Mouse (Mus musculus): ENCODE results near the gene Ajm1. TPM values are rescaled to one million over a fixed set of nuclear protein-coding genes. Genes with fewer than 3 reads are reported as not detected.

The Ajm1 gene
- polyA plus RNA-seq, 1 experiment from 2014 or later = 8.1 TPM

DNA sequence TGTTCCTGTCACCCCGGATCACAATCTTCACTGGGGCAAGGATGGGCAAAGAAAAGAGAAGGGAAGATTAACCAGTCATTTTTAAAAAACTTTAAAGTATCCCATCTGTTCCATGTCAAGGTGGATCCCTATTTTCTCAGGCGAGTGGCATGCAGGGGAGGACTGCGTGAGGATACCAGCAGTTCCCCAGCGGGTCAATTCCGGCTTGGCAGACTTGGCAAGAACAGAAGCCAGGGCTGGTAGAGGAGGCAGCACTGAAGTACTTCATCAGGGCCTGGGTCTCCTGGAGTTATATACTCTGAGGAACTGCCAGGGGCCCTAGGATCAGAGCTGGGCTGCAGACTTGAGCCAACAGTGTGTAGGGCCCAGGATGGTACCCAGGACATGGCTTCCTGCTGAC lies 21.0 kb upstream of the Ajm1 start:
- Histone ChIP-seq H3K9ac (no peak overlapping the region), H3K27ac (no peak overlapping the region), H3K4me2 (no peak overlapping the region), H3K36me3 (peaks cover 63% of the 10 kb centered on the region), H3K4me3 (no peak overlapping the region), H3K27me3 (no peaks in the 10 kb centered on the region), H3K4me1 (replicated peaks) (peaks cover 16% of the 10 kb centered on the region), H3K9me3 (no peaks in the 10 kb centered on the region)
- no peak for ATAC-seq (ENCODE audit: low FRiP score)
- 95% methylated on average over 5 of the region's 5 CpGs for WGBS

DNA sequence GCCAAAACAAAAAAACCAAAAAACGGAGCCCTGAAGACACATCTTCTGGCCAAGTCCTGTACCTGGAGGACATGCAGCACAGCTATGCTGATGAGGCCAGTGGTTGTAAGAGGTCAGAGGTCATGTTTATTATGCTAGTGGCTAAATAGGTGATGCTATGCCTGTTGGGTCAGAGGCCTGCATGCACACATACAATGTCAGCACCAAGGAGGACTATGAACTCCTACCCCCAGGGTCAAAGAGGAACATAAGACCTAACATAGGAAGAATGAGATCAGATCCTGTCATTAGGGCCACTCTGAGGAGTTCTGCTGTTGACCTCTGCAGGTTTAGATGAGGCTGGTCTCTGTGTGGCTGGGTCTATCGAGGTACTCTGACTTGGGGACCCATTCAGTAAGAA lies 18.5 kb upstream of the Ajm1 start:
- Histone ChIP-seq H3K27ac (no peak overlapping the region), H3K9ac (no peak overlapping the region), H3K4me3 (no peak overlapping the region), H3K4me1 (replicated peaks) (no peaks in the 10 kb centered on the region), H3K9me3 (no peaks in the 10 kb centered on the region), H3K4me2 (no peak overlapping the region), H3K27me3 (no peaks in the 10 kb centered on the region), H3K36me3 (peaks cover 88% of the 10 kb centered on the region)
- ATAC-seq (ENCODE audit: low FRiP score) = no peak
- WGBS = 90% methylated on average over 2 of the region's 2 CpGs

DNA sequence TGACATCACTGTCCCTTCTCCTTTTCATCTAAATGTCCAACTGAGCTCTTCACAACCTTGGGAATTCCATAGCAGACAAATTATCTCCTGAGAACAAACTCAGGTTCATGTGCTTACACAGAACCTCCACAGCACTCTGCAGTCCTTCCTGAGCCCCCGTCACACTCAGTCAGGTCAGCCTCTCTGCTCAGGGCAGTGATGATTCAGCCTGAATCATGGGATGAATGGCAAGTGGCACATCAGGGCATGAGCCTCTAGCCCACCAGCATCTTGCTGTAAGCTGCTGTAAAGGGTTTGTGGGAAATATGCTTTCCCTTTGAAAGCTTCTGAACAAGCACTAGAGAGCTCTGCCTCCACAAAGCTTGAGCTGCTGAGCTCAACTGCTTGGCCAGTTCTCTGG lies 17.2 kb upstream of the Ajm1 start:
- H3K4me3 ChIP-seq = no peak overlapping the region
- no peak overlapping the region for H3K4me2 ChIP-seq
- no peak for ATAC-seq (ENCODE audit: low FRiP score)
- no peak overlapping the region for H3K9ac ChIP-seq
- 100% methylated on average over 1 of the region's 1 CpGs for WGBS
- no peak overlapping the region for H3K27ac ChIP-seq
- H3K4me1 ChIP-seq (replicated peaks) = no peaks in the 10 kb centered on the region
- H3K9me3 ChIP-seq = no peaks in the 10 kb centered on the region
- peaks cover 92% of the 10 kb centered on the region for H3K36me3 ChIP-seq
- H3K27me3 ChIP-seq = no peaks in the 10 kb centered on the region

DNA sequence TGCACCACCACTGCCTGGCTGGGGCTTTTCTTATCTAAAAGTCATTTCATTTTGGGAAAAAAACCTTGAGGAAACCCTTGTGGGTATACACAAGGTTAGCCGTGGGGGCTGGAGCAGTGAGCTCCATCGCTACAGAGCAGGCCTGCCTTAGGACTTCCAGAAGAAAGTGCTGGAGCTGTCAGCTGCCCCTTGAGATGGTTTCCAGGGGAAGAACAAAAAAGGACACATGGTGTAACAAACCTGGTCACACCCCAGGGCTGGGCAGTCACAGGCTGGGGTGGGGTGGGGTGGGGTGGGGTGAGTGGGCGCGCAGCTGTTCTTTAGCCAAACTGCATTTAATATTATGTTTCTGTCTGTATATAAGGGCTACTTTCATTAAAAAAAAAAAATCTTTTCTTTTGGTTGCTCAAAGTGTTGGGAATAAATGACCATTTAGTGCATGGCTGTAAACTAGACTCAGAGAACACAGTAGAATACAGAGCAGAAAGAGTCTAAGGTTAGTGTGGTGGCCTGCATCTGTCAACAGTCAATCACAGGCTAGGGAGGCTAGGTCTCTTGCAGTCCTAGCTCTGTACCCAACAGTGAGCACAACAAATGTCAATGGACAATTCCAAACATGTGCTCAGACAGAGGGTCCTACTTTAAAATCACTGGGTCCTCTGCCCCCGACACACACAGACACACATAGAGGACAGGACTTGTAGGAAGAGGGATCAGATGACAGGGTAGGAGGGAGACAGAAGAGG lies 15.4 kb upstream of the Ajm1 start:
- Histone ChIP-seq H3K27me3 (no peaks in the 10 kb centered on the region), H3K9me3 (no peaks in the 10 kb centered on the region), H3K27ac (no peak overlapping the region), H3K9ac (no peak overlapping the region), H3K36me3 (peaks cover 95% of the 10 kb centered on the region), H3K4me1 (replicated peaks) (no peaks in the 10 kb centered on the region), H3K4me2 (no peak overlapping the region), H3K4me3 (no peak overlapping the region)
- 98% methylated on average over 5 of the region's 5 CpGs for WGBS
- ATAC-seq (ENCODE audit: low FRiP score) = no peak

DNA sequence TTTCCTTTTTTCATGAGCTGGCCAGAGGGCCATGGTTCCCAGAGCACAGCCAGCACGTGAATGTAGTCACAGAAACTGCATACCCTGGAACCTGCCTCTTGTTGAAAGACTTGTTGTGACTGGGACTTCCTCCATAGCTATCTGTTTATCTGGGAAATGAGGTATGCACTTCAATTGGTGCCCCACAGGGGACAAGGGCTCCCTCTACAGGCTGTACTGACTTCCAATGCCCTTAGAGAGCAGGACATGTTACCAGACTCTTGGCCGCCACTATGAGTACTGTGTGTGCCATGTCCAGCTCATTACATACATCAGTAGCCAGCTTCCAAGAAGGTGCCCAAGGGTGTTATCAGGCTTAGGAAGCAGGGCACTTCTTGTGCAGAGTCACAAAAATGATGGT lies 10.3 kb upstream of the Ajm1 start:
- no peaks in the 10 kb centered on the region for H3K9me3 ChIP-seq
- no peak for ATAC-seq (ENCODE audit: low FRiP score)
- H3K4me1 ChIP-seq (replicated peaks) = no peaks in the 10 kb centered on the region
- H3K27me3 ChIP-seq = no peaks in the 10 kb centered on the region
- H3K4me3 ChIP-seq = no peak overlapping the region
- H3K9ac ChIP-seq = no peak overlapping the region
- no peak overlapping the region for H3K4me2 ChIP-seq
- H3K27ac ChIP-seq = no peak overlapping the region
- H3K36me3 ChIP-seq = peaks cover 90% of the 10 kb centered on the region
- 88% methylated on average over 2 of the region's 2 CpGs for WGBS

DNA sequence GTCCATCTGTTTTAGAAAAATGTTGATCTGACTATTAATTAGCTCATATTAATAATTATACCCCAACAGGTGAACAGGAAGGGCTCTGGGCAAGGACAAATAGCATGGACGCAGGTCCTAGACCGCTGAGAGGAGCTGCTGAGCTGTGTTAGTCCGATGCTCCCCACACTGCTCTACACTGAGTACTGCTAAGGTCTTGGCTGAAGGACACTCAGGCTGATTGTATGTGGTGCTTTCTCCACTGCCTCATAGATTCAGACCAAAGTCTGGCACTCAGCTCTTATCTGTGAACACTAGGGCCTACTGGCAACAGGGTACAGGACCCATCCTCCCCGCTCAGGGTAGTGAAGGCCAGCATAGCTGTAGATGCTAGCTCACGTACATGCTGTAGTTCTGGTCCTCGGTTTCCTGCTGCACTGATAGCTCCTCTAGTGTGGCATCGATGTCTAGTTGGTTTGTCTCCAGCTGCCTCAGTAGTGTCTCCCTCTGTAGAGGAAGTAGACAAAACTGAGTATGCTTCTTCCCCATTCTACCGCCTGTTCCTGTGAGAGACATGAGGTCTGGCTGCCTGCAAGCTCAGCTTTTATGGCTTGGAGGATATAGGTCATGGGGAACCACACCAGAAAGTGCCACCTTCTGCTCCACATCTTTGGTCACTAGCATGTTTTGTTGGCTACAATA lies 6.8 kb upstream of the Ajm1 start:
- WGBS = 95% methylated on average over 8 of the region's 8 CpGs
- H3K4me2 ChIP-seq = no peak overlapping the region
- no peak for ATAC-seq (ENCODE audit: low FRiP score)
- H3K9ac ChIP-seq = no peak overlapping the region
- no peak overlapping the region for H3K4me3 ChIP-seq
- H3K36me3 ChIP-seq = peaks cover 94% of the 10 kb centered on the region
- no peaks in the 10 kb centered on the region for H3K9me3 ChIP-seq
- H3K27ac ChIP-seq = no peak overlapping the region
- H3K27me3 ChIP-seq = no peaks in the 10 kb centered on the region
- peaks cover 6% of the 10 kb centered on the region for H3K4me1 ChIP-seq (replicated peaks)

DNA sequence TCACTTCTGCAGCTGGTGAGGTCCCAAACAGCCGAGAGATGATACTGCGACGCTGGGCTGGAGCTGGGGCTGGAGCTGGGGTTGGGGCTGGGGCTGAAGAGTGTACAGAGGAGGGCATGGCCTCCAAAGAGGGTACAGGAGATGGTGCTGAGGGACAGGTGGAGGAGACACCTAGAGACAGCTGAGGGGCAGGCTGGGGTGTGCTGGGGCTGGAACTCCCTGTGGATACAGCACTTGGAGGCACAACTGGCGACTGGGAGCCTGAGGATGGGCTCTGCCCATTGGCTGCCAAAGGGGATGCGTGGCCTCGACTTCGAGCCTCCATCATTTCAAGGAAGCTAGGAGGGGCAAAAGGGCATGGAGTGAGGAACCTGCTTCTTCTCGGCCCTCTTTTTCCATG lies 5.7 kb upstream of the Ajm1 start:
- WGBS = 89% methylated on average over 8 of the region's 8 CpGs
- Histone ChIP-seq H3K4me3 (no peak overlapping the region), H3K36me3 (peaks cover 87% of the 10 kb centered on the region), H3K4me2 (no peak overlapping the region), H3K27ac (no peak overlapping the region), H3K9me3 (no peaks in the 10 kb centered on the region), H3K9ac (no peak overlapping the region), H3K27me3 (no peaks in the 10 kb centered on the region), H3K4me1 (replicated peaks) (peaks cover 17% of the 10 kb centered on the region)
- ATAC-seq (ENCODE audit: low FRiP score) = no peak

DNA sequence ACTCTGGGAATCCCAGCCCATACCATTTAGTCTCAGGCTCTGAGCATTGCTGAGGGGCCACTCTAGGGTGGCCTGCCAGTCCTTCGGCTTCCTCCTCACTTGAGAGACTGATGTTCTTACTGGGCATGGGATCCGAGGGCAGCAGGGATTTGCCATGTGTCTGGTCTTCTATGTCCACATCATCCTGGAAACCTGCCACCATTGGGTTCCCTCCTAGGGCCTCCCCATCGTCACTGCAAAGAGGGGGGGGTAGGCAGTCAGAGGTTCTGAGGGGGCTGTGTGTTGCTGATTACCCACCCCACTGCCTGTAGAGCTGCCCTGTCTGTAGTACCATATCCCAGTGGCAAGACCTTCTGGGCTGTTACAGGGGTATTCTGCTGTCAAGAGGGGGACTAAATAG lies 4.0 kb upstream of the Ajm1 start:
- WGBS = 91% methylated on average over 3 of the region's 3 CpGs
- Histone ChIP-seq H3K27ac (no peak overlapping the region), H3K9ac (no peak overlapping the region), H3K36me3 (peaks cover 70% of the 10 kb centered on the region), H3K4me1 (replicated peaks) (peaks cover 32% of the 10 kb centered on the region), H3K4me2 (no peak overlapping the region), H3K4me3 (no peak overlapping the region), H3K27me3 (peaks cover 4% of the 10 kb centered on the region), H3K9me3 (no peaks in the 10 kb centered on the region)
- ATAC-seq (ENCODE audit: low FRiP score) = no peak

DNA sequence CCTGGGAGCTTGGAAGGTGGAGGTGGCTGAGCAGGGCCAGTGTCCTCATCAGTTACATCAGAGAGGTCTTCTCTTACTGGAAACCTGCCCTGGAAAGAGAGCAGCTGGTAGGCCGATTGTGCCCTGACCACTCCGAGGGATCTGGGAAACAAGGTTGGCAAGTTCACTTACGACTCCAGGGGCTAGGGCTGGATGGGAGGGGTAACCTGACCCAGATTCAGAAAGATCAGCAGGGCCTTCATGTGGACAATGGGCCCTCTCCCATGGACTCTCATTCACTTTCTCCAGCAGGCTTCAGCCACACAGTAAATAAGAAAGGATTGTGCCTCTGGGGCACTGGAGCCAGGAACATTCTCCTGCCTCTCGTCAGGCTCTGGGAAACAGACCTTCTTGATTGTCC lies 3.3 kb upstream of the Ajm1 start:
- Histone ChIP-seq H3K4me3 (no peak overlapping the region), H3K4me2 (no peak overlapping the region), H3K27me3 (peaks cover 11% of the 10 kb centered on the region), H3K4me1 (replicated peaks) (peaks cover 39% of the 10 kb centered on the region), H3K9ac (no peak overlapping the region), H3K36me3 (peaks cover 63% of the 10 kb centered on the region), H3K9me3 (no peaks in the 10 kb centered on the region), H3K27ac (no peak overlapping the region)
- no peak for ATAC-seq (ENCODE audit: low FRiP score)
- WGBS = 86% methylated on average over 4 of the region's 4 CpGs

DNA sequence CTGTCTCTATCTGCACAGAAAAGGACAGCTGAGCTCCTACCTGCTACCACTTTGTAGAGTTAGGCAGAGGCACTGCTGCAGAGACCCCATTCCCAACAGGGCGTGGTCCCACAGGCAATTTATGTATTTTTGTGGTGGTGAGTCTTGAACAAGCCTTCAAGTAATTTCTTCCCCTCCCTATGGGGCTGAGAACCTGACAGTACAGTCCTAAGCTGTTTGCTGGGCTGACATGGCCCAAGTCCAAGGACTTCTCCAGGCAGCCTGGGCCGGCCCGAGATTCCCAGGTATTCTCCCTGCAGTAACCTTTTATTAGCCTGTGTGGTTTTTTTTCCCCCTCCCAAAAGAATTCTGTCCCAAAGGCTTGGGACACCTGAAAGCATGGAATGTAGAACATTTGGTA lies 2.6 kb upstream of the Ajm1 start:
- no peaks in the 10 kb centered on the region for H3K9me3 ChIP-seq
- peaks cover 18% of the 10 kb centered on the region for H3K27me3 ChIP-seq
- H3K27ac ChIP-seq = no peak overlapping the region
- H3K4me3 ChIP-seq = no peak overlapping the region
- no peak for ATAC-seq (ENCODE audit: low FRiP score)
- WGBS = 93% methylated on average over 3 of the region's 3 CpGs
- peaks cover 57% of the 10 kb centered on the region for H3K36me3 ChIP-seq
- no peak overlapping the region for H3K9ac ChIP-seq
- H3K4me1 ChIP-seq (replicated peaks) = peaks cover 46% of the 10 kb centered on the region
- H3K4me2 ChIP-seq = no peak overlapping the region

DNA sequence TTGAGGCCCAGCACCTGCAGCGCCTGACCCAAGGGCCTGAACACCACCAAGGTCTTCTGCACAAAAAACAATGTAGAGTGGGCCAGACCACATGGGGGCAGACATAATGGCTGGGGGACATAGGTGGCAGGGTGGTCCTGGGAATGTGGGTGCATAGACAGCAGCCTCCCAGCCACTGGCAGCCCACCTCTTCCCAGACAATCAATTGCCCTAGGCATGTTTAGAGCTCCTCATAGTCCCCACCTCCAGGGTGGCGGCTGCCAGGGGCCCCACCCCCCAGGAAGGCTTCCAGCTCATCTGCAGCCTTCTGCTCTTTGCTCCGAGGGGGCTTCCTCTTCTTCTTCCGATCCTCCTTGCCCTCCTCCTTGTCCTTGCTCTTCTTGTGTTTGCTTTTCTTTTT lies 2.0 kb upstream of the Ajm1 start:
- 79% methylated on average over 4 of the region's 4 CpGs for WGBS
- Histone ChIP-seq H3K4me3 (no peak overlapping the region), H3K27me3 (peaks cover 24% of the 10 kb centered on the region), H3K36me3 (peaks cover 53% of the 10 kb centered on the region), H3K4me1 (replicated peaks) (peaks cover 52% of the 10 kb centered on the region), H3K27ac (peak overlapping the region; percentile 65), H3K4me2 (no peak overlapping the region), H3K9me3 (no peaks in the 10 kb centered on the region), H3K9ac (peak overlapping the region; percentile 43; the same call in 1 of the 2 replicates)
- no peak for ATAC-seq (ENCODE audit: low FRiP score)

DNA sequence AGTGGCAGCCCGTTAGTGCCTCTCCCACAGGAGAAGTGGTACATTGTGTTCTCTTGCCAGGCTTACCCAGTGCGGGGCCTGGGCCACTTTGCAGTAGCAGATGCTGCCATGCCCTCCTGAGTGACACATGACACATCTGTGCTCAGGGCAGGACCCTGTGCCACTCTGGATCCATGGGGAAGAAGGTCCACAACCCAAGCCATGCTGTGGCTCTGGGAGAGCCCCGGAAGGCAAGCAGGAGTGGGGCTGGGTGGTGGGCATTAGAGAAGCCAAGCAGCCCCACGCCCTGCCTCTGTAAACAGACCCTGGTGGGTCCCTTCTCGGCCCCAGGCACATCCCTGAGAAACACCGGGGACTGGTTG lies 1.5 kb upstream of the Ajm1 start:
- H3K36me3 ChIP-seq = peaks cover 49% of the 10 kb centered on the region
- no peak for ATAC-seq (ENCODE audit: low FRiP score)
- no peaks in the 10 kb centered on the region for H3K9me3 ChIP-seq
- peaks cover 29% of the 10 kb centered on the region for H3K27me3 ChIP-seq
- WGBS = 74% methylated on average over 6 of the region's 6 CpGs
- peaks cover 57% of the 10 kb centered on the region for H3K4me1 ChIP-seq (replicated peaks)
- no peak overlapping the region for H3K4me2 ChIP-seq
- no peak overlapping the region for H3K4me3 ChIP-seq
- peak overlapping the region; percentile 65 for H3K27ac ChIP-seq
- peak overlapping the region; percentile 43; the same call in 1 of the 2 replicates for H3K9ac ChIP-seq

Measured in hindbrain, embryonic 13.5 days (tissue).